Mouse (Mus musculus) ES-E14 (cell line): ENCODE results near the gene Fancf.

ENCODE experiments used
- CHD2 ChIP-seq: IDR thresholded peaks from 2 replicates; pipeline ENCODE4 v1.6.1; 2014; ENCODE audit warnings: mild to moderate bottlenecking, low read depth, low read length, inconsistent platforms
- HCFC1 ChIP-seq: IDR thresholded peaks from 2 replicates; pipeline ENCODE4 v1.6.1; 2012; ENCODE audit warnings: low read length, inconsistent platforms, borderline replicate concordance; ENCODE audit not compliant: insufficient read depth
- ZC3H11A ChIP-seq: IDR thresholded peaks from 2 replicates; pipeline ENCODE4 v1.6.1; 2012; ENCODE audit warnings: low read depth, mild to moderate bottlenecking, inconsistent platforms, low read length, borderline replicate concordance
- ZNF384 ChIP-seq: IDR thresholded peaks from 2 replicates; pipeline ENCODE4 v1.6.1; 2012; ENCODE audit warnings: low read depth, low read length, inconsistent platforms

DNA sequence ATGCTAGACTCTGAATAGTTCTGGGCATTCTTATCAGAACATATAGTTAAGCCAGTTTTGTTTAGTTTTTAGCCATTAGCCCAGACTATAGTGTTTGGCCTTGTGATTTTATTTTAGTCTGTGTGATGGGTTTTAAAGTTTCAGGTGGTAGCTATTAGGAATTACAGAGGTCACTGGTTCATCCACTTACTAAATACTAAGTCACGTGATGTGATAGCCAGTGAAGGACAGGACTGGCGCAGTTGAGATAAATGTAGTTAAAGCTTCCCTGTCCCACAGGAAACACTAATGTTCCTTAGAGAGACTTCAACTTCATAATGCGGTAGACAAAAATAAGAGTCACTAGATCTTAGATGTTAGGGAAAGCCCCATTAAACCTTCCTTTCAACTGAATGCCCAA is 775 bp upstream of the Fancf start:
- TF ChIP-seq ZNF384 (no peak), ZC3H11A (no peak), CHD2 (no peak), HCFC1 (no peak)
